Mouse (Mus musculus) inflammation-experienced regulatory T-cells, adult 16 weeks (primary cell): Measurements from ENCODE around the gene Btaf1. TPM values are rescaled to one million over a fixed set of nuclear protein-coding genes. Genes with fewer than 3 reads are reported as not detected.

ENCODE experiments used
- polyA plus RNA-seq: library from polyadenylated mRNA; unstranded; fragments of 100-300 nt; shearing (Covaris generic); gene quantifications from one replicate; pipeline ENCODE4 v1.2.1, GENCODE M21; 2017

Gene Btaf1
- 7.2 TPM for polyA plus RNA-seq

GRCm38 (mm10) chr19:36925671-36926552, at the start of gene Btaf1:
Gene Btaf1, plus strand, starts transcription at chr19:36926079.

DNA sequence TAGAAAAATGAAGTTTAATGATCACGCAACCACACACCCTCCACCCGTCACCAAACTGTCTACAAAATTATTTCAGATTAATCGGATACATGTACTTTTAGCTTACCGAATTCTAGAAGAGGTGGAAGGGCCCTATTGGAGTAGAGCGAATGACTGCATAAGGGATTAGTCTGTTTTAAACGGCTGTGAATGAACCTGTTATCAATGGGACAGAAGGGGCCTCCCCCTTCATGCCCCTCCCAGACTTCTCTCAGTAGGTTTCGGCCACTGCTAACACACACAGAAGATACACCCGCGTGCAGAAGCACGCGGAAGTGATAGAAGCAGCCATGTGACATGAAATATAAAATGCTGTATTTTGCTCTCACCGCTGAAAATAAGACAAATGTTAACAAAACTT, 6.4 kb upstream of the Btaf1 start, which contains the start of gene Fgfbp3:
Gene Fgfbp3 (minus strand): TSS at position 150 of the 400 bp plus-strand sequence.

Other genes starting within 250 kb of the Btaf1 start
- gene Ppp1r3c, start 189.4 kb upstream of the Btaf1 start, polyA plus RNA-seq = not detected
- 11.2 TPM for gene Tnks2, start 91.8 kb upstream of the Btaf1 start, polyA plus RNA-seq
- gene Fgfbp3, start 6.5 kb upstream of the Btaf1 start, polyA plus RNA-seq = 0.27 TPM